Mouse (Mus musculus) thymus, adult 2 months (tissue): ENCODE data around the gene Itm2b.

ENCODE experiments used
- CTCF ChIP-seq: fragments of 200-500 bp; IDR thresholded peaks from 2 replicates; pipeline ENCODE4 v1.5.1; 2012; ENCODE audit warnings: mild to moderate bottlenecking, control low read depth, low read length, moderate library complexity, borderline replicate concordance; ENCODE audit not compliant: control insufficient read depth, poor library complexity, insufficient read depth; ENCODE audit errors: extremely low read depth
- POLR2A ChIP-seq: fragments of 200-500 bp; IDR thresholded peaks from 2 replicates; pipeline ENCODE4 v1.6.1; 2012; ENCODE audit warnings: mild to moderate bottlenecking, low read length, control low read depth, moderate library complexity; ENCODE audit not compliant: control insufficient read depth, poor library complexity, insufficient read depth; ENCODE audit errors: extremely low read depth

DNA sequence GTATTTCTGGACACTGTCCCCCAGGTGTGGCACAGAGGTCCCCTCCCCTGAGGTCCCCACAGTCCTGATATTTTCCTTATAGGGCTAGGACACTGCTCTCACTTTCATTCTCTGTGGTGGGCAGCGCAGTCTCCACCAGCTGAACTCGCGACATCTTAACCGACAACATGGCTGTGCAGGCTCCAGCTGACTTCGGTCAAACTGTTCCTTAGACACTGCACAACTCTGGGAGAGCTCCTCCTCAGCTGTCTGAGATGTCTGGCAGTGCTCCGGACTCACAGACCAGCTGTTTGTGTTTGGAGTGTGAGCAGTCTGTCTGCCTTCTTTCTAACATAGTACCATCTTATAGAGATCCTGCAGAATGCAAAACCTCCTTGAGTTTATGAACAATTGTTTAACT, 8.2 kb downstream of the Itm2b start:
- no peak for TF ChIP-seq POLR2A
- no peak for TF ChIP-seq CTCF
